Mouse (Mus musculus) thymus, postnatal 36 days (tissue): ENCODE measurements around the gene Serpina11.

ENCODE experiments used
- DNase-seq, 2 experiments: peaks; one replicate each; pipeline ENCODE4 v3.0.0; 2022; ENCODE audit warnings: mixed read lengths in 2 of 2

Serpina11 gene

GRCm38 (mm10) chr12:103989857-103990256 is at the start of gene Serpina11:
TSS of gene Serpina11 (minus strand) at chr12:103989957.
- DNase-seq: no peak

GRCm38 (mm10) chr12:104038181-104038580 is 48.4 kb upstream of the Serpina11 start:
- no peak for DNase-seq

GRCm38 (mm10) chr12:104033752-104034151 is 44.0 kb upstream of the Serpina11 start:
- no peak for DNase-seq

GRCm38 (mm10) chr12:104029986-104030385 is 40.2 kb upstream of the Serpina11 start:
- DNase-seq: no peak

- no peak for DNase-seq
These were observed 25.5 kb upstream of the Serpina11 start for GRCm38 (mm10) chr12:104015280-104015679.

GRCm38 (mm10) chr12:104013620-104014019 is 23.9 kb upstream of the Serpina11 start, which contains the start of gene Serpina9:
TSS of gene Serpina9 (minus strand) at chr12:104013755.
- no peak for DNase-seq

- no peak for DNase-seq
These were observed 14.9 kb upstream of the Serpina11 start for GRCm38 (mm10) chr12:104004689-104005088.

- no peak for DNase-seq
These were observed 13.5 kb upstream of the Serpina11 start for GRCm38 (mm10) chr12:104003238-104003612.

GRCm38 (mm10) chr12:104002569-104003237 is 12.9 kb upstream of the Serpina11 start:
- no peak for DNase-seq

- no peak for DNase-seq
These were observed 10.8 kb upstream of the Serpina11 start for GRCm38 (mm10) chr12:104000594-104000993.

- DNase-seq: no peak
These were observed 9.9 kb upstream of the Serpina11 start for GRCm38 (mm10) chr12:103999611-104000010.

- no peak for DNase-seq
These were observed 6.8 kb upstream of the Serpina11 start for GRCm38 (mm10) chr12:103996513-103996912.

GRCm38 (mm10) chr12:103995292-103996072 is 5.7 kb upstream of the Serpina11 start:
- DNase-seq: peak; percentile 25 to 34

- DNase-seq: no peak
These were observed 3.2 kb upstream of the Serpina11 start for GRCm38 (mm10) chr12:103992945-103993344.

- DNase-seq: no peak
These were observed 316 bp downstream of the Serpina11 start for GRCm38 (mm10) chr12:103989514-103989767.

GRCm38 (mm10) chr12:103988754-103989513 is 823 bp downstream of the Serpina11 start:
- no peak for DNase-seq

GRCm38 (mm10) chr12:103985868-103986267 is 3.9 kb downstream of the Serpina11 start:
- no peak for DNase-seq

GRCm38 (mm10) chr12:103984935-103985334 is 4.8 kb downstream of the Serpina11 start:
- peak in 1 of 2 experiments; percentile 11 for DNase-seq

- DNase-seq: no peak
These were observed 8.0 kb downstream of the Serpina11 start for GRCm38 (mm10) chr12:103981646-103982360.

GRCm38 (mm10) chr12:103978294-103978693 is 11.5 kb downstream of the Serpina11 start:
- DNase-seq: no peak

- DNase-seq: no peak
These were observed 11.9 kb downstream of the Serpina11 start for GRCm38 (mm10) chr12:103977846-103978245.

- no peak for DNase-seq
These were observed 12.7 kb downstream of the Serpina11 start for GRCm38 (mm10) chr12:103977060-103977459.

- DNase-seq: no peak
These were observed 18.7 kb downstream of the Serpina11 start for GRCm38 (mm10) chr12:103971080-103971479.
